Mouse (Mus musculus) kidney, adult 18-20 months (tissue): ENCODE data around the gene Rab11fip4.

Source experiments
- DNase-seq: peaks from one replicate; pipeline ENCODE4 v3.0.0; 2021

The Rab11fip4 gene

GRCm38 (mm10) chr11:79590664-79591590 lies at the start of gene Rab11fip4:
Gene Rab11fip4 (plus strand): TSS chr11:79591212.
- DNase-seq: peak; percentile 16

- DNase-seq: no peak
Observed at GRCm38 (mm10) chr11:79552622-79553021, 38.4 kb upstream of the Rab11fip4 start.

- DNase-seq: no peak
Observed at GRCm38 (mm10) chr11:79560536-79560935, 30.5 kb upstream of the Rab11fip4 start.

GRCm38 (mm10) chr11:79563493-79563892 lies 27.5 kb upstream of the Rab11fip4 start:
- no peak for DNase-seq

- DNase-seq: no peak
Observed at GRCm38 (mm10) chr11:79566947-79567346, 24.1 kb upstream of the Rab11fip4 start.

- no peak for DNase-seq
Observed at GRCm38 (mm10) chr11:79568197-79568911, 22.7 kb upstream of the Rab11fip4 start.

GRCm38 (mm10) chr11:79570319-79570718 lies 20.7 kb upstream of the Rab11fip4 start:
- no peak for DNase-seq

GRCm38 (mm10) chr11:79573836-79574235 lies 17.2 kb upstream of the Rab11fip4 start:
- DNase-seq: no peak

- DNase-seq: no peak
Observed at GRCm38 (mm10) chr11:79575383-79576073, 15.5 kb upstream of the Rab11fip4 start.

GRCm38 (mm10) chr11:79577741-79578140 lies 13.3 kb upstream of the Rab11fip4 start:
- DNase-seq: peak; percentile 81

GRCm38 (mm10) chr11:79580660-79581059 lies 10.4 kb upstream of the Rab11fip4 start:
- DNase-seq: no peak

- DNase-seq: no peak
Observed at GRCm38 (mm10) chr11:79581257-79581656, 9.8 kb upstream of the Rab11fip4 start.

GRCm38 (mm10) chr11:79584191-79584590 lies 6.8 kb upstream of the Rab11fip4 start:
- peak; percentile 61 for DNase-seq

- DNase-seq: no peak
Observed at GRCm38 (mm10) chr11:79589317-79590075, 1.5 kb upstream of the Rab11fip4 start.

GRCm38 (mm10) chr11:79591591-79591975 lies 571 bp downstream of the Rab11fip4 start:
- DNase-seq: no peak

- DNase-seq: no peak
Observed at GRCm38 (mm10) chr11:79593495-79593894, 2.5 kb downstream of the Rab11fip4 start.

GRCm38 (mm10) chr11:79610454-79610853 lies 19.4 kb downstream of the Rab11fip4 start:
- no peak for DNase-seq

- DNase-seq: no peak
Observed at GRCm38 (mm10) chr11:79611011-79611666, 20.1 kb downstream of the Rab11fip4 start.

- no peak for DNase-seq
Observed at GRCm38 (mm10) chr11:79612046-79612600, 21.1 kb downstream of the Rab11fip4 start.

- DNase-seq: no peak
Observed at GRCm38 (mm10) chr11:79613084-79613483, 22.1 kb downstream of the Rab11fip4 start.

- no peak for DNase-seq
Observed at GRCm38 (mm10) chr11:79613711-79614110, 22.7 kb downstream of the Rab11fip4 start.

- no peak for DNase-seq
Observed at GRCm38 (mm10) chr11:79614880-79615279, 23.9 kb downstream of the Rab11fip4 start.
